Comparison of ENCODE assay signal across 18 mouse cellular contexts in the genomic region with DNA sequence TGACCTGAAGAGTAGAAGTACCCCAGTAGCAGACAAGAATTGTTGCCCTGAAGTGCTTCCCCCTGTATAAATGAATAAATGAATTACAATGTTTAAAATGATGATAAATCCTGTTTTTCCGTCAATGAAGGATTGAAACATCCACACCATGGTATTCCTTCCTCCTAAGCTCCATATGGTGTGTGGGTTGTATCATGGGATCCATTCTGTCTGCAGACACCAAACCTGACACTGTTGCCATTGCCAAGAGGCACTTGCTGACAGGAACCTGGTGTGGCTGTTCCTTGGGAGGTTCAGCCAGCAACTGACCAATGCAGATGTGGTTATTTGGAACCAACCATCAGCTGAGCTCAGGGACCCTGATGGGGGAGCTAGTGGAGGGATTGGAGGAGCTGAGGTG.
DNase-seq lines count a peak whose midpoint lies in the region; TF ChIP-seq lines count a peak whose summit lies in the region.
"Had no signal": no experiment of that assay in that cellular context is flagged by ENCODE, and none has a peak within 500 bp of the region (broad histone marks: within the 10 kb centered on the region; RNA-seq: fewer than 3 reads in every experiment).

No protein-coding gene starts in this region.

- TF ChIP-seq CTCF in layer of hippocampus, adult 2 months (conservative IDR thresholded peaks at IDR 0.05), result no peak

- peak; percentile 31 to 50 for DNase-seq in layer of hippocampus, adult 2 months (ENCODE audit: low spot score in 2 of 2)
- DNase-seq in layer of hippocampus, postnatal 14 days (ENCODE audit: low spot score in 2 of 2), result no peak
- peak; percentile 15 to 43 for DNase-seq in left cerebral cortex, adult 18-20 months (ENCODE audit: low spot score in 2 of 2)
- DNase-seq in left cerebral cortex, adult 11 months (ENCODE audit: low spot score), result no peak
- DNase-seq in right cerebral cortex, adult 18-20 months, result peak; percentile 44
- DNase-seq in right cerebral cortex, postnatal 10 days (ENCODE audit: low spot score in 2 of 2), result no peak
- no peak for DNase-seq in lung, postnatal 25 days (ENCODE audit: low spot score)
- DNase-seq: adrenal gland, adult 2 months; adrenal gland, postnatal 10 days; adrenal gland, postnatal 25 days; cerebellum, adult 11-12 months; cerebellum, adult 8-10 months; cerebellum, adult 9-11 months; forebrain, postnatal 0 days had no signal

- no peak overlapping the region for H3K4me3 ChIP-seq in layer of hippocampus, adult 2 months
- H3K4me3 ChIP-seq: embryonic facial prominence, embryonic 10.5 days; embryonic facial prominence, embryonic 12.5 days; forebrain, embryonic 13.5 days; forebrain, embryonic 15.5 days had no signal

- peak overlapping the region; percentile 55; the same call in 1 of the 2 replicates for H3K27ac ChIP-seq in layer of hippocampus, adult 2 months
- H3K27ac ChIP-seq: embryonic facial prominence, embryonic 10.5 days; embryonic facial prominence, embryonic 12.5 days; forebrain, embryonic 13.5 days; forebrain, embryonic 15.5 days had no signal

Comparison
In these comparisons a context has a peak if more than half of its experiments do, and no peak if none do; other contexts are left out.
1. DNase-seq: peak in layer of hippocampus, adult 2 months (2 of 2), left cerebral cortex, adult 18-20 months (2 of 2) and right cerebral cortex, adult 18-20 months (single experiment); none in layer of hippocampus, postnatal 14 days (0 of 2), left cerebral cortex, adult 11 months (single experiment), right cerebral cortex, postnatal 10 days (0 of 2) and lung, postnatal 25 days (single experiment).